Mouse (Mus musculus) MEL (cell line): Measurements from ENCODE around the gene Il4ra.

Source experiments
- GABPA ChIP-seq: IDR thresholded peaks from 2 replicates; pipeline ENCODE4 v1.6.1; 2012; ENCODE audit warnings: low read depth, mild to moderate bottlenecking, inconsistent platforms, low read length, improper control_type of control experiment, moderate library complexity
- KAT2A ChIP-seq: conservative IDR thresholded peaks from 2 replicates; pipeline ENCODE4 v1.6.1; 2012; ENCODE audit warnings: low read depth, low read length, improper control_type of control experiment, inconsistent platforms
- SMC3 ChIP-seq: IDR thresholded peaks from 2 replicates; pipeline ENCODE4 v1.6.1; 2011; ENCODE audit warnings: low read depth, low read length, improper control_type of control experiment
- ZMIZ1 ChIP-seq: IDR thresholded peaks from 2 replicates; pipeline ENCODE4 v1.6.1; 2012; ENCODE audit warnings: low read depth, mild to moderate bottlenecking, inconsistent platforms, low read length, improper control_type of control experiment, moderate library complexity

- no peak for TF ChIP-seq GABPA
- TF ChIP-seq KAT2A: no peak
- no peak for TF ChIP-seq SMC3
- TF ChIP-seq ZMIZ1: no peak
Observed at GRCm38 (mm10) chr7:125625829-125626228, 73.9 kb downstream of the Il4ra start.
